Mouse (Mus musculus): ENCODE results near the gene Igfbp3.
"Not testable (repeated sequence)": the region's sequence is repeated elsewhere in the genome, so short reads cannot be mapped to it uniquely, and the experiment has no call there.

The Igfbp3 gene

GRCm38 (mm10) chr11:7213501-7214341 is at the start of gene Igfbp3:
TSS of gene Igfbp3 (minus strand) at chr11:7213923.
- DNase-seq (ENCODE audit: extremely low read depth, low read depth): no peak

DNA sequence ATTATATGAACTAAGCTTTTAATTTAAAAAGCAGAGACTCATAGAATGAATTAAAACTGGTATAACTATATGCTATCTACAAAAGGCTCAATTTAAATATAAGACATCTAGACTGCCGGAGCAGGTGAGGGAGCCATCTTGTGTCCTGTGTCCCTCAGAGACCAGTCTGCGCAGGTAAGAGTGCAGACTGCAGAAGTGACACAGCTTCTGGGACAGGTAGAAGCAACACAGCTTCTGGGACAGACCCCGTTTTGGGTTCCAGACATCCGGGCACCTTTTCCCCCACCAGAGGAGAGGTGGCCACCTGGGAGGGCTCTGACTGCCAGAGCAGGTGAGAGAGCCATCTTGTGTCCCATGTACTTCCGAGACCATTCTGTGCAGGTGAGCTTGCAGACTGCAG is 37.1 kb upstream of the Igfbp3 start:
- no peak for DNase-seq (ENCODE audit: extremely low read depth, low read depth)

DNA sequence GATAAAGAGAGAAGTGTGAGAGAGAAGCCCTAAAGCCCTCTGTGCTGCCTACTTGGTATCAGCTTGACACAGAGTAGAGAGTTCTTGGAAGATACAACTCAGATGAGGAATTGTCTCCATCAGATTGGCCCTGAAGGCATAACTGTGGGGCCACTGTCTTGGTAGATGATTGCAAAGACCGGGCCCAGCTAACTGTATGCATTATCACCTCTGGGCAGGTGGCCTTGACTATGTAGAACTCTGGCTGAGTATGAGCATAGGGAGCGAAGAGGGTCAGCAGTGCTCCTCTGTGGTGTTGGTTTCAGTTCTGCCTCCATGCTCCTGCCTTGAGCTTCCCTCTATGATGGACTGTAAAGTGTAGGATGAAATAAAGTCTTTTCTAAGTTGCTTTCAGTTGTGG is 36.7 kb upstream of the Igfbp3 start:
- no peak for DNase-seq (ENCODE audit: extremely low read depth, low read depth)

DNA sequence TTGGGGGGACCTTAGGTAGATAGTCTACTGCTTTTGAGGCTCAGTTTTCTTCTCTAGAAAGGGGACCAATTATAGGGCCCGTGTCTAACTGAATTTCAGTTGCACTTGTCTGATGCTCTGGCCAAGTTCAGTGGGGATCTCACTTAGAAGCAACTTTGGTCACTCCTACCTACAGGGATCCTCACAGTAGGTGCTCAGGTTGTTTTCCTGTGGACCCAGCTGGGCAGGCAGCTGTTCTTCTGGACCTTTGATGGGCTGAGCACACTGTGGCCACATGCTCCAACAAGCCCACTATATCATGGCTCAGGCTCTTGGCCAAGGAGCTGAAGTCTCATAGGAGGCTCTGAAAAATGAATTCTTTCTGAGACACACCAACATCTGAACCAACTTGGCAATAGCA is 31.1 kb upstream of the Igfbp3 start:
- DNase-seq (ENCODE audit: extremely low read depth, low read depth): no peak

GRCm38 (mm10) chr11:7239041-7239740 is 25.5 kb upstream of the Igfbp3 start:
- DNase-seq (ENCODE audit: extremely low read depth, low read depth): no peak

GRCm38 (mm10) chr11:7238546-7238945 is 24.8 kb upstream of the Igfbp3 start:
- DNase-seq (ENCODE audit: extremely low read depth, low read depth): no peak

DNA sequence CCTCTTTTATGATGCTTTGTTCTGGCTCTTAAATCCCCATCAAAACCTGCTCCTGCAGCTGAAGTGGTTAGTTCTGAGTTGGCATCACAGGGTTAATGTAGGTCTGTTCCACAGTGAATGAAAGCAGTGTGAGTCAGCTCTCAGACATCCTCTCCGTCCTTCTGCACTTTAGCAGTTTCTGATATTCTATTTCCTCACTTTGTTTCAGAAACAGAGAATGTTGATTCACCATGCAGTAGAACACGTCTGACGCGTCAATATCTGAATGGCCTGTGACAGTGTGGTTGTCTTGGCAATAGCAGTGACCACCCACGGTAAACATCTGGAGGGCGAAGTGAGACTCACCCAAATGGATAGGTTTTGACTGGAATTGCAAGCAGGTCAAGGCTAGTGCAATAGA is 24.0 kb upstream of the Igfbp3 start:
- no peak for DNase-seq (ENCODE audit: extremely low read depth, low read depth)

GRCm38 (mm10) chr11:7236751-7237150 is 23.0 kb upstream of the Igfbp3 start:
- DNase-seq (ENCODE audit: extremely low read depth, low read depth): no peak

- no peak for DNase-seq (ENCODE audit: extremely low read depth, low read depth)
These were observed 21.4 kb upstream of the Igfbp3 start for GRCm38 (mm10) chr11:7234981-7235609.

GRCm38 (mm10) chr11:7234436-7234835 is 20.7 kb upstream of the Igfbp3 start:
- no peak for DNase-seq (ENCODE audit: extremely low read depth, low read depth)

DNA sequence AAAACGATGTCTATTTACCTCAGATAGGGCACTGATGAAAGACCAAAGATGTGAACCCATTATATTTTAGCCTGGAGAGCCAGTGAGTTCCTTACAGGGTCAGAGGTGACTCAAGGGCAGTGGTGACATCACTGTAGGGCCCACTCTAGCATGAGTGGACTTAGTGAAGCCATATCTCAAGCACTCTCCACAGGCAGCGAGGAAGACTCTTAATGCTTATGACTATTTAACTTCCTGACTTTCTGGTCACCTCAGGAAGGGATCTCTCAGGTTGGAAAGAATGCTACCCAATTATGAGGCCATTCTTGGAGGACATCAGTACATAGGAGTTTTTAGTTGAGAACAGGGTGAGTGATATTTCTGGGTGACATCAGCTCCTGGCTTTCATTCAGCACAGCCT is 19.6 kb upstream of the Igfbp3 start:
- DNase-seq (ENCODE audit: extremely low read depth, low read depth): no peak

DNA sequence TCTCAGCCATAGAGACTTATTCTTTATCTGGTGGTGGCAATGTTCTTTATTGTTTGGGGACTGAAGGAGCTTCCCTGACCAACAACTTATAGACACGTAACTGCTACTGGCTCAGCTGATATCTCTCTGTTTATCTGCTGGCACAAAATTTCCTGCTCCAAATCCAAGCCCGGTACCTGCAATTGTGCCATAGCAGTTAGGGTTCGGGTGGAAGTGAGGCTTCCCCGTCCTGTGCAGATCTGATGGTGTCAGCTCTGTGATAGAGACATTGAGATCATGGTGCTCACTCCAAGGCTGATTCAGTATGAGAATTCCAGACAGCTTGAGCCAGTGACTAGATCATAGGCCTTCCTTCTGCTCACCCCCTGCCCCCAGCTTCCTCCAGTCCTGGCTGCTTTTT is 18.2 kb upstream of the Igfbp3 start:
- DNase-seq (ENCODE audit: extremely low read depth, low read depth): no peak

GRCm38 (mm10) chr11:7230000-7230399 is 16.3 kb upstream of the Igfbp3 start:
- no peak for DNase-seq (ENCODE audit: extremely low read depth, low read depth)

DNA sequence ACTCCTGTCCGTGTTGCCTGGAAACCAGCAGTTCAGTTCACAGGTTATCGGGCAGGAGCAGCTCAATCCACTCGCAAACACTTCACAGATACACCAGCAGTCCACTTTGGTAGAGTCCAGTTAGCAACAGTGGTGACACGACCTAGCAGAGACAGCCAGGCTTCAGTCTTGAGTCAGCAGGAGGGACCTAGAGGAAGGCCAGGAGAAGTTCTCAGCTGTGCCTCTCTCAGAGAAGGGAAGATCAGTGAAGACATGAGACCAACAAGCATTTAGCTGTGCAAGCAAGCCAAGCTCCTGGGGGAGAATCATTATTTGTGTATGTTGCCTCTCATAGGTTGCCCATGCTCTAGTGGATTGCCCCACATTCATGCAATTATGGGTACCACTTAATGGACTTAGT is 14.4 kb upstream of the Igfbp3 start:
- DNase-seq (ENCODE audit: extremely low read depth, low read depth): no peak

GRCm38 (mm10) chr11:7226810-7227550 is 13.3 kb upstream of the Igfbp3 start:
- no peak for DNase-seq (ENCODE audit: extremely low read depth, low read depth)

DNA sequence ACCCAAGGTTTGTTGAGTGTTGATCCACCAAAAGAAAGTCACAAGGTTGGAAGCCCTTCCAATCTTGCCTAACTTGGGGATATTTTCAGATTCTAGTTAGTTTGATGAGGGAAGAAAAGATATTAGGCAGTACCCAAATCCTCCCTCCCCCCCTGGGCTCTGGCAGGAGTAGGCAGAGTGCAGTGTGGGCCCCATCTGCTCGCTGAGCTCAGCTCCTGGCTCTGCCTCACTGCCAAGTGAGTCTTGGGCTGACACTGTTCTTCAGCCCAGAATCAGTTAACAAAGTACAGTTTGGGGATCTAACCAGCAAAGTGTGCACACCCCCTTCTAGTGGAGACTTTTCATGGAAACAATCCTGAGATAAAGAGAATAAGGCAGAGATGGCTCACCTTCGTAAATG is 12.5 kb upstream of the Igfbp3 start:
- no peak for DNase-seq (ENCODE audit: extremely low read depth, low read depth)

GRCm38 (mm10) chr11:7221826-7222225 is 8.1 kb upstream of the Igfbp3 start:
- not testable (repeated sequence) for DNase-seq (ENCODE audit: extremely low read depth, low read depth)

DNA sequence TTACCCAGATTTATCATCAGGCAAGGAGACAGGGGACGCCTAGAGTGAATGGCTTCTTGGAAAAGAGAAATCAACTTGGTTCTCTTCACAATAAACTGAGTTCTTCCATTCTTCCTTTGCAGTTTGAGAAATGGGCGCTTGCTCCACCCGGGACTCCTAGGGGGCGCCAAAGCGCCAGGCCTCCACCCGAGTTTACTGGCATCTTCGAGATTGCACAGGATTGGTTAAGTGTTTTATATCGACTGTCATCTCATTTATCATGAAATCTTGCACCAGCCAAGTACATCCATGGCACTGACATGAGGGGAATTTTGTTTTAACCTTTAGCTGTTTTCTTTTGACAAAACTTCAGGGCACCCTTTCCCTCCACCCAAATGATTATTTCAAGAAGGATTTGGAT is 2.0 kb upstream of the Igfbp3 start:
- no peak for DNase-seq (ENCODE audit: extremely low read depth, low read depth)

DNA sequence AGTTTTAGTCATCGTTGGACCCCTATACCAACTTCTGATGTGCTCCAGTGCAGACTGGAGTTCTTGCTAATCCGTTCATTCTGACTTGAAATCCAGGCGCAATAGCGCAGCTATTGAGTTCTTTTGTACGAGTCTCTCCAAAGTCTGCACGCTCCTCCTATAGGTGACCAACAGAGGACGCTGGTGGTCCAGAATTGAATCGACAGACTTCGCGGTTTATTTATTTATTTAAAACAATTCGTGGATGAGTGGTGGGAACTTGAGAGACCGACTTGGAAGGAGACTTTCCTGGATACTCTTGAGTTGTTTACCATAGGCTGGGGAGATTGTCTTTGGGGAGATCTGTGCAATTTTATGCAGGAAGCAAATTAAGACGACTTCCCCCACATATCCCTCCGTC is 1.0 kb upstream of the Igfbp3 start:
- DNase-seq (ENCODE audit: extremely low read depth, low read depth): no peak

GRCm38 (mm10) chr11:7214342-7214660 is 578 bp upstream of the Igfbp3 start:
- no peak for DNase-seq (ENCODE audit: extremely low read depth, low read depth)

DNA sequence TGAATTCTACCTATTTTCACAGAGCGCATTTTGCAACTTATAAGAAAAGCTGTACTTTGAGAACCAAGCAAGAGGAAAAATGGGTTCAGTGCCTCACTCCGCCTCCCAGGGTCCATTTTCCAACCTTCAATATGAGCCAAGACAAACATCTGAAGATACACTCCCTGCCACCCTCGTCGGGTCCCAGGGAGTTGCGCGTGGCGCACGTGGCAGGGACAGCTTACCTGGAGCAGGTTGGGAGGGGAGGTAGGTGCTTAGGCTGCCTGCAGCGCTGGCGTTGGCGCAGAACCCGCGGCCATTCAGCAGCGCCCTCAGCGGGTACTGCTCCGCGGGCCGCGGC is 592 bp downstream of the Igfbp3 start:
- no peak for DNase-seq (ENCODE audit: extremely low read depth, low read depth)

All from MEL-GATA-1-ER (cell line).